Mouse (Mus musculus): ENCODE results near the gene Tyw3.

DNA sequence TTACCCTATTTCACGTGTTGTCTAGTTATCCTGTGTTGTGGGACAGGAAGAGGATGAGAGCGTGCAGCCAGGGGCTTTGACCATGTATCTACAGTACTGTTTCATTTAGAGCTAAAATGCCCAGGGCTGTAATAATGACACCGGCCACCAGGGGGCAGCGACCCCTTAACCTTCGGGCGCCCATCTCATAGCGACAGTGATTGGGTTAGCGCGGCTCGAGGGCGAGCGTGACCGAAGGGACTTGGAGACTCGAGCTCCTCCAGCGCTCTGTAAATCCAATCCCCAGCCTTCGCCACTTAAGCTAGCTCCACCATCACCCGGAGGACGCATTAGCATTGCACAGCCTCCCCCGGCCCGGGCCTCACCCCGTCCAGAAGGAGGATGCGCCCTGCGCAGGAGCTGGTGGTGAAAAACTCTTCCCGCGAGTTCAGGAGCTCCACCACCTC is 393 bp downstream of the Tyw3 start, which contains the start of gene Cryz:
- peak; percentile 70 for TF ChIP-seq CTCF (IDR thresholded peaks at IDR 0.05; ENCODE audit: low read depth, low read length)
- no peak for TF ChIP-seq TAL1 (conservative IDR thresholded peaks at IDR 0.05; ENCODE audit: low read depth, low read length)
- TF ChIP-seq GATA1 (IDR thresholded peaks at IDR 0.05; ENCODE audit: borderline replicate concordance, low read length), result no peak
- TF ChIP-seq GATA2 (IDR thresholded peaks at IDR 0.05; ENCODE audit: borderline replicate concordance, low read depth, low read length), result no peak
- no peak for TF ChIP-seq POLR2AphosphoS5 (IDR thresholded peaks at IDR 0.05; ENCODE audit: insufficient replicate concordance, low read depth, low read length)

Data from G1E (cell line).